Mouse (Mus musculus): ENCODE measurements around the gene Calhm3. TPM values are rescaled to one million over a fixed set of nuclear protein-coding genes. Genes with fewer than 3 reads are reported as not detected.

The Calhm3 gene
- not detected for polyA plus RNA-seq (2017; shearing (Covaris generic))

DNA sequence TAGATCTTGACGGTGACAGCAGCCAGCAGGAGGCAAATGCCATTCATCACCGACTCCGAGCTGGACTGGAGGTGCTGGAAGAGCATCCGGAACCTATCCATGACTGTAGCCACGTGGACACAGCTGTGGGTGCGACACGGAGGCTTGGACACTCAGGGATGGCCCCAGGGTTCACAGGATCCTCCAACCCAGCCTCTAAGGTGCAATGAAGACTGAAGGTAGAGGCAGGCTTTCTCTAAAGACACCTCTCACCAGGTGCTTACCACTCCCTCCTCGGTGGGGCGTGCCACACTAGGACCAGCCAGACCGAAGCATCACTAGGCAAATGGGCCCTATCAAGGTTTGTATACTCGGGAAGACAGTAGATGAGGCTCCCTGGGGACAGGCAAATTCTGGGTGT, at the start of gene Calhm3:
Calhm3 (minus strand) TSS at position 101 of the 400 bp plus-strand sequence.

GRCm38 (mm10) chr19:47178431-47179271, 21.1 kb upstream of the Calhm3 start, which contains the start of gene Neurl1a:
Neurl1a (plus strand) TSS chr19:47178820.

DNA sequence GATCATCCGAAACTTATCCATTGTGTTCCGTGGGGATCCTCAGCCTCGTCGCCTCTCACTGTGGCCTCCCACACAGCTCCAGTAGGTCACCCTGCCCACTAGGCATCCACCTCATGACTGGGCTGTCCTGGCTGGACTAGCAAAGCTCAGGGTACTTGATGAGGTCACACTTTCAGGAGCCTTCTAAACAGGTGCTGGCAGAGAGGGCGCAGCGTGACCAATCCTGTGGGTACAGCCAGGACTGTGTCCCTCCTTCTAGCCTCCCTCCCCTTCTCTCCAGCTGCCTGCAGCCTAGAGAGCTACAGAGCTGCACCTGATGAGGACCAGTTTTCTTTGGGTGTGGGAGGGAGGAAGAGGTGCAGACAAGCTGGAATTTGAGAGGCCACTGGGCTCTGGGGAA, 13.4 kb downstream of the Calhm3 start, which contains the start of gene Calhm1:
Calhm1 (minus strand) TSS at position 101 of the 400 bp plus-strand sequence.

GRCm38 (mm10) chr19:47137771-47138421, 19.7 kb downstream of the Calhm3 start, which contains the start of gene Calhm2:
Calhm2 (minus strand) TSS chr19:47138294.

Other genes starting within 250 kb of the Calhm3 start
- not detected for gene Ina, start 143.1 kb downstream of the Calhm3 start, polyA plus RNA-seq (2017; shearing (Covaris generic))
- gene Nt5c2, start 142.6 kb downstream of the Calhm3 start, polyA plus RNA-seq (2017; shearing (Covaris generic)) = 84.9 TPM
- 32.6 TPM for gene Pcgf6, start 106.9 kb downstream of the Calhm3 start, polyA plus RNA-seq (2017; shearing (Covaris generic))
- gene Taf5, start 90.0 kb downstream of the Calhm3 start, polyA plus RNA-seq (2017; shearing (Covaris generic)) = 33.3 TPM
- gene Usmg5, start 67.1 kb downstream of the Calhm3 start, polyA plus RNA-seq (2017; shearing (Covaris generic)) = 838 TPM
- gene Pdcd11, start 67.0 kb downstream of the Calhm3 start, polyA plus RNA-seq (2017; shearing (Covaris generic)) = 19.1 TPM
- gene Calhm2, start 19.5 kb downstream of the Calhm3 start, polyA plus RNA-seq (2017; shearing (Covaris generic)) = 5.1 TPM
- gene Calhm1, start 13.5 kb downstream of the Calhm3 start, polyA plus RNA-seq (2017; shearing (Covaris generic)) = not detected
- 0.15 TPM for gene Neurl1a, start 21.1 kb upstream of the Calhm3 start, polyA plus RNA-seq (2017; shearing (Covaris generic))

Measured in effector memory CD4-positive, alpha-beta T cell, adult 5 months (primary cell).